In the genomic region with DNA sequence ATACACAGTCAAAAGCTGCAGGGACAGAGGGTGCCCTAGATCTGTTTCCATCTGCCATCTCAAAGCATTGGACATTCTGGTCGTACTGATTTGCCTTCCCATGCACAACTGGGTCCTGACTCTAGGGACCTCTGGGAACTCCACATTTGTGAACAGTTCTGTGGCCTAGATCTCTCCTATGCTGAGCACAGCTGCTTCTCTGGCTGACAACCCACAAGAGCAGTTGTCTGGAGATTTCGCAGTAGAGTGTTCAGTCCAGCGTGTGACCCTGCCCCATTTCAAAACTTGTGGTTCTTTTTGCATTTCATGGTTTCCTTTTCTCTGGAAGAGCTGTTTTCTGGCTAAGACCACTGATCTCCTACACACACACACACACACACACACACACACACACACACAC, we compare ENCODE assay signal across 21 mouse cellular contexts.
DNase-seq lines count a peak whose midpoint lies in the region; ATAC-seq lines count a peak whose summit lies in the region.
"Had no signal": no experiment of that assay in that cellular context is flagged by ENCODE, and none has a peak within 500 bp of the region (broad histone marks: within the 10 kb centered on the region; RNA-seq: fewer than 3 reads in every experiment).

No protein-coding gene starts in this region.

- H3K9me3 ChIP-seq in embryonic facial prominence, embryonic 10.5 days, result no peaks in the 10 kb centered on the region
- H3K9me3 ChIP-seq: forebrain, embryonic 12.5 days; hindbrain, embryonic 15.5 days; liver, embryonic 12.5 days; midbrain, embryonic 15.5 days had no signal

- H3K4me3 ChIP-seq in embryonic facial prominence, embryonic 10.5 days, result no peak overlapping the region
- H3K4me3 ChIP-seq: forebrain, embryonic 12.5 days; hindbrain, embryonic 15.5 days; left cerebral cortex, adult 2 months; liver, embryonic 12.5 days; midbrain, embryonic 15.5 days had no signal

- peaks cover 65% of the 10 kb centered on the region for H3K4me1 ChIP-seq in embryonic facial prominence, embryonic 10.5 days
- H3K4me1 ChIP-seq: liver, embryonic 12.5 days had no signal

- no peaks in the 10 kb centered on the region for H3K36me3 ChIP-seq in embryonic facial prominence, embryonic 10.5 days (replicated peaks)
- H3K36me3 ChIP-seq: forebrain, embryonic 12.5 days; hindbrain, embryonic 15.5 days; liver, embryonic 12.5 days; midbrain, embryonic 15.5 days had no signal

- DNase-seq in kidney, postnatal 10 days, result peak; percentile 47
- no peak for DNase-seq in kidney, postnatal 14 days
- no peak for DNase-seq in embryonic facial prominence, embryonic 10.5 days (ENCODE audit: low spot score)
- DNase-seq in embryo, embryonic 10.5 days (ENCODE audit: low spot score), result no peak
- no peak for DNase-seq in ovary, postnatal 10 days (ENCODE audit: low spot score)
- no peak for DNase-seq in adrenal gland, adult 18-20 months (ENCODE audit: low spot score in 2 of 2)
- DNase-seq: adrenal gland, postnatal 10 days; cerebellum, adult 8-10 months; cerebellum, postnatal 25 days; gastrocnemius, postnatal 10 days; kidney, adult 18-20 months; layer of hippocampus, adult 9-11 months; liver, postnatal 0 days; lung, postnatal 4 days had no signal

- 88% methylated on average over 3 of the region's 3 CpGs for WGBS in embryonic facial prominence, embryonic 10.5 days

- ATAC-seq in granulocyte monocyte progenitor cell, adult 5-6 weeks (replicated peaks; ENCODE audit: poor library complexity, severe bottlenecking), result peak; percentile 31; the same call in 1 of the 2 replicates
- ATAC-seq: CD4-positive, CD25-positive, alpha-beta regulatory T cell, adult 4 months; liver, embryonic 12.5 days; liver, postnatal 0 days; midbrain, embryonic 15.5 days had no signal

- H3K27ac ChIP-seq in embryonic facial prominence, embryonic 10.5 days (replicated peaks), result peak overlapping the region; percentile 40; the same call in 1 of the 2 replicates
- H3K27ac ChIP-seq: forebrain, embryonic 12.5 days; hindbrain, embryonic 15.5 days; left cerebral cortex, adult 2 months; liver, embryonic 12.5 days; midbrain, embryonic 15.5 days had no signal

- peaks cover 9% of the 10 kb centered on the region; the same call in 1 of the 2 replicates for H3K27me3 ChIP-seq in embryonic facial prominence, embryonic 10.5 days (replicated peaks; ENCODE audit: low read depth, poor library complexity, severe bottlenecking)
- H3K27me3 ChIP-seq: liver, embryonic 12.5 days had no signal
